Mouse (Mus musculus) hindbrain, embryonic 15.5 days (tissue): ENCODE measurements around the gene Asap2. TPM values are rescaled to one million over a fixed set of nuclear protein-coding genes. Genes with fewer than 3 reads are reported as not detected.

ENCODE experiments used
- ATAC-seq: fragments of 200-750 bp; cut with Nextera tagmentation; 2 replicates; pipeline ENCODE4 v1.8.0; 2017; ENCODE audit warnings: low read depth, moderate number of reproducible peaks, moderate TSS enrichment; ENCODE audit not compliant: low FRiP score
- H3K27ac ChIP-seq: fragments of 300-500 bp; sonication (generic); replicated peaks from 2 replicates; pipeline ENCODE4 v1.5.1; 2015; ENCODE audit warnings: mild to moderate bottlenecking, inconsistent platforms
- H3K27me3 ChIP-seq: fragments of 300-500 bp; sonication (generic); 2 replicates; pipeline ENCODE4 v1.6.1; 2015; ENCODE audit warnings: control low read depth, inconsistent platforms
- H3K36me3 ChIP-seq: fragments of 300-500 bp; sonication (generic); 2 replicates; pipeline ENCODE4 v1.6.1; 2015; ENCODE audit warnings: control low read depth, inconsistent platforms
- H3K4me1 ChIP-seq: fragments of 300-500 bp; sonication (generic); replicated peaks from 2 replicates; pipeline ENCODE4 v1.6.1; 2015; ENCODE audit warnings: control low read depth, inconsistent platforms
- H3K4me2 ChIP-seq: fragments of 300-500 bp; sonication (generic); 2 replicates; pipeline ENCODE4 v1.6.1; 2015; ENCODE audit warnings: moderate library complexity, mild to moderate bottlenecking, inconsistent platforms
- H3K4me3 ChIP-seq: fragments of 300-500 bp; sonication (generic); 2 replicates; pipeline ENCODE4 v1.5.1; 2015; ENCODE audit warnings: mild to moderate bottlenecking, inconsistent platforms
- H3K9ac ChIP-seq: fragments of 300-500 bp; sonication (generic); 2 replicates; pipeline ENCODE4 v1.6.1; 2015; ENCODE audit warnings: inconsistent platforms
- H3K9me3 ChIP-seq: fragments of 300-500 bp; sonication (generic); 2 replicates; pipeline ENCODE4 v1.6.1; 2016; ENCODE audit warnings: control low read depth, inconsistent platforms
- WGBS: fragments of 180-500 bp; shearing (Covaris S2); methylation state at CpG from one replicate; pipeline ENCODE4 v1.1.7; 2015; 5-methylcytosine and 5-hydroxymethylcytosine counted together
- polyA plus RNA-seq: library from polyadenylated mRNA; unstranded; fragments of >200 nt; fragmentation: Nextera tagmentation; extraction: Ambion mirVana; gene quantifications from 2 replicates; pipeline ENCODE4 v1.2.1, GENCODE M21; 2015

Asap2 gene
- polyA plus RNA-seq, 1 experiment from 2014 or later: 12.3 TPM

DNA sequence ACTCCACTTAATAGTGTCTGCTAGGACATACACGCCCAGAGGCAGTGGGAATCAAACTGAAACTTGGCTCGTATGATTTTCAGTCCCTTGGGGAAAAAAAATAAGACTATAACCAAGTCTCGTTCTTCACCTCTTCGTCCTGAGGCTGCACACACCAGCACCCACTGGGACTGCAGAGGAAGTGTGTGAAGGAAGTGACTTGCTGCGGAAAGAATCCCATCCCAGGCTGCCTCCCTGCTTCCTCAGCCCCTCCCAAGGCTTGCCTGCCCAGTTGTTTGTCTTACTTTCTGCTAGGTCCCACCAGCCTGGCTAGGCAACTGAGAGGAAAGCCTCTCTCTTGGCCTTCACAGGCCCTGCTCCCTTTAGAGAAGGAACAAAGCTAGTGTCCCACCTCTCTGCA is 274.0 kb downstream of the Asap2 start:
- Histone ChIP-seq H3K36me3 (peaks cover 50% of the 10 kb centered on the region), H3K27me3 (no peaks in the 10 kb centered on the region), H3K4me2 (no peak overlapping the region), H3K9me3 (no peaks in the 10 kb centered on the region), H3K9ac (no peak overlapping the region), H3K27ac (no peak overlapping the region), H3K4me3 (no peak overlapping the region), H3K4me1 (no peaks in the 10 kb centered on the region)
- 73% methylated on average over 5 of the region's 5 CpGs for WGBS
- no peak for ATAC-seq

- no peaks in the 10 kb centered on the region for H3K4me1 ChIP-seq
- H3K27ac ChIP-seq: no peak overlapping the region
- WGBS: 88% methylated on average over 3 of the region's 3 CpGs
- no peak overlapping the region for H3K4me3 ChIP-seq
- H3K4me2 ChIP-seq: no peak overlapping the region
- no peaks in the 10 kb centered on the region for H3K9me3 ChIP-seq
- H3K27me3 ChIP-seq: no peaks in the 10 kb centered on the region
- no peak overlapping the region for H3K9ac ChIP-seq
- no peak for ATAC-seq
- H3K36me3 ChIP-seq: peaks cover 46% of the 10 kb centered on the region
These were observed 274.7 kb downstream of the Asap2 start for GRCm38 (mm10) chr12:21264970-21265369.

GRCm38 (mm10) chr12:21265501-21265900 is 275.2 kb downstream of the Asap2 start:
- no peak for ATAC-seq
- no peak overlapping the region for H3K4me3 ChIP-seq
- no peak overlapping the region for H3K4me2 ChIP-seq
- H3K9ac ChIP-seq: no peak overlapping the region
- peaks cover 51% of the 10 kb centered on the region for H3K36me3 ChIP-seq
- H3K4me1 ChIP-seq: no peaks in the 10 kb centered on the region
- no peak overlapping the region for H3K27ac ChIP-seq
- H3K27me3 ChIP-seq: no peaks in the 10 kb centered on the region
- no peaks in the 10 kb centered on the region for H3K9me3 ChIP-seq
- 89% methylated on average over 4 of the region's 4 CpGs for WGBS

GRCm38 (mm10) chr12:21265946-21266783 is 275.9 kb downstream of the Asap2 start:
- no peaks in the 10 kb centered on the region for H3K9me3 ChIP-seq
- no peak overlapping the region for H3K4me2 ChIP-seq
- H3K36me3 ChIP-seq: peaks cover 57% of the 10 kb centered on the region
- no peaks in the 10 kb centered on the region for H3K4me1 ChIP-seq
- ATAC-seq: peak; percentile 89
- no peak overlapping the region for H3K9ac ChIP-seq
- 75% methylated on average over 14 of the region's 14 CpGs for WGBS
- no peak overlapping the region for H3K4me3 ChIP-seq
- 0 out of 2 replicates have a peak overlapping the region, but pooled peaks have one; percentile 5 for H3K27ac ChIP-seq
- no peaks in the 10 kb centered on the region for H3K27me3 ChIP-seq

DNA sequence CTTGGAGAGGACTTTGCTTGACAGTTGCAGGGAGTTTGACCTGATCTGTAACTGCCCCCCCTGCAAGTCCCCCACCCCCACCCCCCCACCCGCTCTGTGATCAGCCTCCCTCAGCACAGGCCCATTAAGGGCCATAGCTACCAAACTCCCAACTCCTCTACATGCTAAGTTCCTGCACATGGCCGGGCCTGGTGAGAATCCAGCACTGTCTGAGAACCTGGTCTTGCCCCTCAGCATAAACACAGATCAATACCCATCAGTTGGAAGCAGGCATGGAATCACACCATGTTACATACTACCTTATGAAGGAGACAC is 276.5 kb downstream of the Asap2 start:
- no peaks in the 10 kb centered on the region for H3K4me1 ChIP-seq
- 87% methylated on average over 2 of the region's 2 CpGs for WGBS
- no peaks in the 10 kb centered on the region for H3K27me3 ChIP-seq
- H3K9ac ChIP-seq: no peak overlapping the region
- no peak overlapping the region for H3K4me3 ChIP-seq
- peak; percentile 63; the same call in 1 of the 2 replicates for ATAC-seq
- no peak overlapping the region for H3K27ac ChIP-seq
- H3K36me3 ChIP-seq: peaks cover 63% of the 10 kb centered on the region
- no peak overlapping the region for H3K4me2 ChIP-seq
- no peaks in the 10 kb centered on the region for H3K9me3 ChIP-seq

GRCm38 (mm10) chr12:21268083-21268616 is 277.9 kb downstream of the Asap2 start:
- peaks cover 65% of the 10 kb centered on the region for H3K36me3 ChIP-seq
- no peak for ATAC-seq
- no peak overlapping the region for H3K4me3 ChIP-seq
- no peak overlapping the region for H3K9ac ChIP-seq
- H3K27ac ChIP-seq: no peak overlapping the region
- H3K27me3 ChIP-seq: no peaks in the 10 kb centered on the region
- no peak overlapping the region for H3K4me2 ChIP-seq
- H3K4me1 ChIP-seq: no peaks in the 10 kb centered on the region
- H3K9me3 ChIP-seq: no peaks in the 10 kb centered on the region
- WGBS: 92% methylated on average over 8 of the region's 8 CpGs

GRCm38 (mm10) chr12:21274446-21274845 is 284.2 kb downstream of the Asap2 start:
- H3K27ac ChIP-seq: no peak overlapping the region
- no peaks in the 10 kb centered on the region for H3K27me3 ChIP-seq
- H3K9ac ChIP-seq: no peak overlapping the region
- no peaks in the 10 kb centered on the region for H3K9me3 ChIP-seq
- 68% methylated on average over 7 of the region's 7 CpGs for WGBS
- no peaks in the 10 kb centered on the region for H3K4me1 ChIP-seq
- ATAC-seq: no peak
- no peak overlapping the region for H3K4me3 ChIP-seq
- H3K4me2 ChIP-seq: no peak overlapping the region
- peaks cover 30% of the 10 kb centered on the region for H3K36me3 ChIP-seq

- Histone ChIP-seq H3K27me3 (no peaks in the 10 kb centered on the region), H3K27ac (no peak overlapping the region), H3K4me2 (no peak overlapping the region), H3K4me1 (no peaks in the 10 kb centered on the region), H3K9ac (no peak overlapping the region), H3K9me3 (no peaks in the 10 kb centered on the region), H3K36me3 (peaks cover 5% of the 10 kb centered on the region; the same call in 1 of the 2 replicates), H3K4me3 (no peak overlapping the region)
- no peak for ATAC-seq
- WGBS: 90% methylated on average over 1 of the region's 1 CpGs
These were observed 287.1 kb downstream of the Asap2 start for GRCm38 (mm10) chr12:21277352-21277864.

DNA sequence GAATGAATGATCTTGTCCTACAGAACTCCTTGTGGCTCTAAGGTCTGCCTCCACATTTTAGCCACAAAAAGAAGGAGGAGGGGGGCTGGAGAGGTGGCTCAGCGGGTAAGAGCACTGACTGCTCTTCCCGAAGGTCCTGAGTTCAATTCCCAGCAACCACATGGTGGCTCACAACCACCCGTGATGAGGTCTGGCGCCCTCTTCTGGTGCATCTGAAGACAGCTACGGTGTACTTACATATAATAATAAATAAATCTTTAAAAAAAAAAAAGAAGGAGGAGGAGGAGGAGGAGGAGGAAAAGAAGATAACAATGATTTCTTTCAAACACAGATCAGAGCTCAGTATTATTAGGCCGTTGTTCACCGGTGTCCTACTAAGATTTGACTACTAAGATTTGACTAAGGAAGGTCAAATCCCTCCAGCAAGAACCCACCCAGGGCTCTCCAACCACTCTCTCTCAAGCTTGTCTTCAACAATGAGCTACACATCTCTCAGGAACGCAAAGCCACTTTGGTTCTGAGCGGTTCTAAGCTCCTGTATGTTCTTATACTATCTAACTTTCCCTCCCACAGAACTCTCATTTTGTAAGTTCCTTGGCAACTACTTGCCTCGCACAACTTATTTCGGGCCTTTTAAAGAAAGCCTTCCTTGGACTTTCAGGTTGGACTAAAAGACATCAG is 294.6 kb downstream of the Asap2 start, which contains the start of gene Cpsf3:
Gene Cpsf3, plus strand, starts transcription at position 631 of the 681 bp plus-strand sequence.
- Histone ChIP-seq H3K27ac (peak within 1 kb of the TSS; percentile 90), H3K27me3 (no peaks in the 10 kb centered on the region), H3K4me1 (peaks cover 33% of the 10 kb centered on the region), H3K9me3 (no peaks in the 10 kb centered on the region), H3K9ac (peak within 1 kb of the TSS; percentile 77), H3K36me3 (no peaks in the 10 kb centered on the region), H3K4me3 (peak within 1 kb of the TSS; percentile 78), H3K4me2 (peak within 1 kb of the TSS; percentile 77)
- WGBS: 52% methylated on average over 11 of the region's 11 CpGs
- no peak for ATAC-seq

DNA sequence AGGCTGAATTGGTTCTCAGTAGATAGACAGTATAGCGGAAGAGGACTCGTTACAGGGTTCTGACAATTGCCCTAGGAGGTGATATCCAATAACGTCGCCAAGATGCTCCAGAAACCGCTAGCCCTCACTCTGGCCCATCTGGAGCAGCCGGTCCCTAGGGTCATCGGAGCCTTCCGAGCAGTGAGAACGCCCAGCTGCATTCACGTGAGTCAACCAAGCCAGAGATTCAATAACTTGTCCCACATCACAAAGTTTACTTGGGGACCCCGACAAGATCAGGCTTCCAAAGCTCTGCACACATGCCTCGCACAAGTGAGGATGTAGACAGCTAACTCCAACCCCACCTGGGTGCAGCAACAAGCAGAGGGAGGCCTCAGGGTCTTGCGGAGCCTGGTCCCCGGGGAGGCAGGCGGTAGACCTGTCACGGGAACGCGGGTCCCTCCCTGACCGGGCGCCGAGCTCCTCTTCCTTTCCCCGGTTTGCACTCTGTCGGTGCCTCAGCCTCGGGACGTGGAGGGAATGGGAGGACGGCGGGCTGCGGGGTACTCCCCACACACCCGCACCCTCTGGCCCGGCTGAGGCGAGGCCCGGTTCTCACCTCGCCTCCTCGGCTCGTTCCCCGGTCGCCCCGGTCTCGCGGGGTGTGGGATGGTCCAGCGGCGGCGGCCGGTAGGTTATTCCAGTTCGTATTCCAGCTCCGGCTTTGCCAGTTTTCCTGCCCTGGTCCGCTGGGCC is 295.4 kb downstream of the Asap2 start:
- Histone ChIP-seq H3K9ac (peak overlapping the region; percentile 77), H3K4me1 (peaks cover 33% of the 10 kb centered on the region), H3K27me3 (no peaks in the 10 kb centered on the region), H3K4me2 (peak overlapping the region; percentile 77), H3K27ac (peak overlapping the region; percentile 82), H3K4me3 (peak overlapping the region; percentile 78), H3K36me3 (0 out of 2 replicates have a peak, but pooled peaks cover 2% of the 10 kb centered on the region), H3K9me3 (no peaks in the 10 kb centered on the region)
- peak; percentile 90; the same call in 1 of the 2 replicates for ATAC-seq
- WGBS: under 1% methylated on average over 42 of the region's 47 CpGs

- Histone ChIP-seq H3K4me1 (peaks cover 33% of the 10 kb centered on the region), H3K27ac (peak within 1 kb of the TSS; percentile 90), H3K36me3 (0 out of 2 replicates have a peak, but pooled peaks cover 7% of the 10 kb centered on the region), H3K4me3 (peak within 1 kb of the TSS; percentile 78), H3K4me2 (peak within 1 kb of the TSS; percentile 77), H3K27me3 (no peaks in the 10 kb centered on the region), H3K9ac (peak within 1 kb of the TSS; percentile 77), H3K9me3 (no peaks in the 10 kb centered on the region)
- peak; percentile 96 for ATAC-seq
- under 1% methylated on average over 28 of the region's 28 CpGs for WGBS
These were observed 296.0 kb downstream of the Asap2 start, which contains the start of gene Itgb1bp1 for GRCm38 (mm10) chr12:21286243-21286622. TSS of gene Itgb1bp1 (minus strand) at chr12:21286284.
